Mouse (Mus musculus) cortical plate, adult 2 months (tissue): ENCODE results near the gene Shc2.

ENCODE experiments used
- CTCF ChIP-seq: fragments of 200-500 bp; IDR thresholded peaks from 2 replicates; pipeline ENCODE4 v1.5.1; 2011; ENCODE audit warnings: mild to moderate bottlenecking, control low read depth, low read length; ENCODE audit not compliant: insufficient read depth; ENCODE audit errors: extremely low read depth
- POLR2A ChIP-seq: fragments of 200-500 bp; IDR thresholded peaks from 2 replicates; pipeline ENCODE4 v1.6.1; 2011; ENCODE audit warnings: mild to moderate bottlenecking, low read length, control low read depth; ENCODE audit not compliant: insufficient read depth; ENCODE audit errors: extremely low read depth

DNA sequence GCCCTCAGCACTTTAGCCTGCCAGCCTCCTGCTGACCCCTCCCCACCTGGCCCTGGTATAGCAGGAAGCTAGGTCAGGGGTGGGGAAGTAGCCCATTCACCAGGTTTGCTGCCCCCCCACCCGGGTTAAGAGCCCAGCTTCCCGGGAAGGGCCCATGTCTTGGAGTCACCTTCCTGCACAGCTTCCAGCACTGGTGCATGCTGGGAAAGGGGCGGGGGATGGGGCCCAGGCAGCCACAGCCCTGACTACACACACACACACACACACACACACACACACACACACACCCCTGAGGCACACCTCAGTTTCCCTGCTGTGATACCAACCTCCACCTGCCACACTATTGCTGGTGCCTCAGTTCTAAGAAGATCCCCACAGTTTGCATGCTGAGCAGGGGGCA is 24.1 kb upstream of the Shc2 start:
- TF ChIP-seq CTCF (no peak), POLR2A (no peak)
